In the genomic region with DNA sequence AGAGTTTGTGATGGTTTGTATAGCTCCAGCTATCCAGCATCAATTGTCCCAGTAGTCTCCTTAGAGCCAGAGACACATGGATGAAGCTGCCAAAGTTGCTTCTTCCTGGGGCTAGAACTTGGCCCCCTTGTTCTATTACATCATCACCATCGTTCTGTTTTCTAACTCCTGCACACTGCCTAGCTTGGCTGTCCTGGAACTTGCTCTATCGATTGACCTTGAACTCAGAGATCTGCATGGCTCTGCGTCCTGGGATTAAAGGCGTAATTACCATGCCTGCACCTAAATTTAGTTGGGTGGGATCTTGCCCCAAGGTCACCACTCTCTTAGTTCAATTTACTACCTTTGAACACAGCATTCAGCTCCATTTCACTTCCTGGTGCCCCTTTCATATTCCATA, we compare ENCODE assay signal across 25 mouse cellular contexts. TPM values are rescaled to one million over a fixed set of nuclear protein-coding genes. Genes with fewer than 3 reads are reported as not detected.
DNase-seq lines count a peak whose midpoint lies in the region; ATAC-seq and TF ChIP-seq lines count a peak whose summit lies in the region.
"Had no signal": no experiment of that assay in that cellular context is flagged by ENCODE, and none has a peak within 500 bp of the region (broad histone marks: within the 10 kb centered on the region; RNA-seq: fewer than 3 reads in every experiment).

No protein-coding gene starts in this region.

- H3K36me3 ChIP-seq in intestine, postnatal 0 days (ENCODE audit: control insufficient read depth, insufficient read depth): no peaks in the 10 kb centered on the region
- H3K36me3 ChIP-seq: embryonic facial prominence, embryonic 15.5 days had no signal

- no peak for TF ChIP-seq CTCF in intestine, postnatal 0 days (IDR thresholded peaks at IDR 0.05; ENCODE audit: low read depth)

- H3K27ac ChIP-seq in brown adipose tissue, adult 24 weeks (replicated peaks; ENCODE audit: low read depth, low read length): 0 out of 2 replicates have a peak overlapping the region, but pooled peaks have one; percentile 21
- H3K27ac ChIP-seq in intestine, postnatal 0 days (ENCODE audit: low read depth, low read length): no peak overlapping the region
- H3K27ac ChIP-seq: embryonic facial prominence, embryonic 13.5 days; embryonic facial prominence, embryonic 15.5 days; forebrain, embryonic 10.5 days; forebrain, embryonic 12.5 days had no signal

- no peak for ATAC-seq in intestine, postnatal 0 days
- ATAC-seq: activated CD4-positive, CD25-positive, alpha-beta regulatory T cell, adult 4 months; forebrain, embryonic 14.5 days; forebrain, embryonic 16.5 days; Patski had no signal

- no peak overlapping the region for H3K4me3 ChIP-seq in brown adipose tissue, adult 24 weeks (ENCODE audit: insufficient read depth, low read depth, low read length)
- H3K4me3 ChIP-seq in intestine, postnatal 0 days (ENCODE audit: low read depth, low read length): no peak overlapping the region
- H3K4me3 ChIP-seq: embryonic facial prominence, embryonic 13.5 days; embryonic facial prominence, embryonic 15.5 days; erythroblast, embryonic 14.5 days; forebrain, embryonic 10.5 days; forebrain, embryonic 12.5 days had no signal

- WGBS in intestine, postnatal 0 days: 74% methylated on average over 4 of the region's 4 CpGs

- no peak overlapping the region for H3K9ac ChIP-seq in intestine, postnatal 0 days (ENCODE audit: low read depth, low read length)
- H3K9ac ChIP-seq: embryonic facial prominence, embryonic 13.5 days; embryonic facial prominence, embryonic 15.5 days; forebrain, embryonic 12.5 days had no signal

- H3K9me3 ChIP-seq in intestine, postnatal 0 days (ENCODE audit: control insufficient read depth): no peaks in the 10 kb centered on the region
- H3K9me3 ChIP-seq: embryonic facial prominence, embryonic 13.5 days; embryonic facial prominence, embryonic 15.5 days; forebrain, embryonic 10.5 days; forebrain, embryonic 12.5 days; G1E had no signal

- no peak overlapping the region for H3K4me2 ChIP-seq in intestine, postnatal 0 days (replicated peaks; ENCODE audit: low read depth)
- H3K4me2 ChIP-seq: embryonic facial prominence, embryonic 13.5 days; embryonic facial prominence, embryonic 15.5 days; forebrain, embryonic 12.5 days had no signal

- peak; percentile 38 for DNase-seq in ES-CJ7 (ENCODE audit: low read depth, low spot score)
- DNase-seq in R1 (ENCODE audit: low read depth, low spot score): peak; percentile 55
- no peak for DNase-seq in layer of hippocampus, postnatal 25 days (ENCODE audit: extremely low spot score in 1 of 2, low spot score in 1 of 2)
- DNase-seq: adrenal gland, adult 8-10 months; adrenal gland, postnatal 14 days; adrenal gland, postnatal 36 days; cerebellum, adult 11 months; cerebellum, adult 18-20 months; cerebellum, adult 8-10 months; cerebellum, adult 9-11 months; cerebellum, postnatal 14 days; cerebellum, postnatal 36 days; embryo, embryonic 11 days had no signal

- no peaks in the 10 kb centered on the region for H3K27me3 ChIP-seq in intestine, postnatal 0 days (replicated peaks; ENCODE audit: control insufficient read depth, insufficient read depth, low read length)
- H3K27me3 ChIP-seq: embryonic facial prominence, embryonic 13.5 days; embryonic facial prominence, embryonic 15.5 days; forebrain, embryonic 12.5 days; Patski had no signal

- peaks cover 9% of the 10 kb centered on the region; the same call in 1 of the 2 replicates for H3K4me1 ChIP-seq in brown adipose tissue, adult 24 weeks (ENCODE audit: control insufficient read depth, insufficient read depth, insufficient read length, low read length)
- H3K4me1 ChIP-seq in intestine, postnatal 0 days (replicated peaks; ENCODE audit: control insufficient read depth, insufficient read depth, low read length): no peaks in the 10 kb centered on the region
- H3K4me1 ChIP-seq: embryonic facial prominence, embryonic 15.5 days; forebrain, embryonic 12.5 days had no signal

RNA-seq across cellular contexts. Expression of a gene that starts 14.9 kb away (rescaled TPM):
- 75.7 and 115 TPM in 2 replicates for polyA plus RNA-seq in brown adipose tissue, adult 24 weeks (2012; ENCODE audit: insufficient read depth, insufficient read length, missing spikeins)
- total RNA-seq in layer of hippocampus, postnatal 25 days (2021): 100 to 1,000 TPM in 1 of 2 experiments, 10 to 100 TPM in 1; 97.5 to 102 TPM
- polyA plus RNA-seq in intestine, postnatal 0 days (2015; fragmentation: Nextera tagmentation; extraction: Ambion mirVana): 62.6 and 63.5 TPM in 2 replicates

RNA-seq across cellular contexts. Expression of a gene that starts 53.8 kb away (rescaled TPM):
- 16.7 and 18.5 TPM in 2 replicates for polyA plus RNA-seq in brown adipose tissue, adult 24 weeks (2012; ENCODE audit: insufficient read depth, insufficient read length, missing spikeins)
- 10 to 100 TPM; 26.7 to 27.4 TPM for total RNA-seq in layer of hippocampus, postnatal 25 days (2021)
- 31.6 and 33.5 TPM in 2 replicates for polyA plus RNA-seq in intestine, postnatal 0 days (2015; fragmentation: Nextera tagmentation; extraction: Ambion mirVana)

Comparison
In these comparisons a context has a peak if more than half of its experiments do, and no peak if none do; other contexts are left out.
1. DNase-seq: peak in ES-CJ7 (single experiment) and R1 (single experiment); none in layer of hippocampus, postnatal 25 days (0 of 2).